Mouse (Mus musculus) hindbrain, embryonic 16.5 days (tissue): Measurements from ENCODE around the gene B4galnt3. TPM values are rescaled to one million over a fixed set of nuclear protein-coding genes. Genes with fewer than 3 reads are reported as not detected.

ENCODE experiments used
- ATAC-seq: fragments of 200-750 bp; cut with Nextera tagmentation; 2 replicates; pipeline ENCODE4 v1.8.0; 2017; ENCODE audit warnings: moderate TSS enrichment, moderate library complexity
- H3K27ac ChIP-seq: fragments of 300-500 bp; sonication (generic); 2 replicates; pipeline ENCODE4 v1.5.1; 2014; ENCODE audit warnings: low read depth, mild to moderate bottlenecking, control low read depth, low read length, moderate library complexity
- H3K27me3 ChIP-seq: fragments of 300-500 bp; sonication (generic); replicated peaks from 2 replicates; pipeline ENCODE4 v1.6.1; 2014; ENCODE audit warnings: low read length; ENCODE audit not compliant: control insufficient read depth, insufficient read depth
- H3K36me3 ChIP-seq: fragments of 300-500 bp; sonication (generic); 2 replicates; pipeline ENCODE4 v1.6.1; 2014; ENCODE audit warnings: mild to moderate bottlenecking, low read length, moderate library complexity, mixed read lengths; ENCODE audit not compliant: control insufficient read depth, insufficient read depth
- H3K4me1 ChIP-seq: fragments of 300-500 bp; sonication (generic); 2 replicates; pipeline ENCODE4 v1.6.1; 2014; ENCODE audit warnings: low read depth, low read length; ENCODE audit not compliant: control insufficient read depth, insufficient read depth
- H3K4me2 ChIP-seq: fragments of 300-500 bp; sonication (generic); 2 replicates; pipeline ENCODE4 v1.6.1; 2014; ENCODE audit warnings: mild to moderate bottlenecking, low read length, control low read depth, moderate library complexity
- H3K4me3 ChIP-seq: fragments of 300-500 bp; sonication (generic); 2 replicates; pipeline ENCODE4 v1.5.1; 2014; ENCODE audit warnings: mild to moderate bottlenecking, low read length, control low read depth, moderate library complexity
- H3K9ac ChIP-seq: fragments of 300-500 bp; sonication (generic); 2 replicates; pipeline ENCODE4 v1.6.1; 2014; ENCODE audit warnings: low read depth, mild to moderate bottlenecking, control low read depth, low read length, moderate library complexity
- H3K9me3 ChIP-seq: fragments of 300-500 bp; sonication (generic); 2 replicates; pipeline ENCODE4 v1.6.1; 2014; ENCODE audit warnings: mild to moderate bottlenecking, low read length, moderate library complexity; ENCODE audit not compliant: control insufficient read depth
- WGBS: fragments of 180-500 bp; shearing (Covaris S2); extraction: QIAGEN DNeasy Blood & Tissue Kit; methylation state at CpG from one replicate; pipeline ENCODE4 v1.1.7; 2014; 5-methylcytosine and 5-hydroxymethylcytosine counted together
- polyA plus RNA-seq: library from polyadenylated mRNA; unstranded; fragments of >200 nt; fragmentation: Nextera tagmentation; extraction: Ambion mirVana; gene quantifications from 2 replicates; pipeline ENCODE4 v1.2.1, GENCODE M21; 2015

B4galnt3 gene
- polyA plus RNA-seq, 1 experiment from 2014 or later, result 0.20 TPM

- Histone ChIP-seq H3K4me1 (no peaks in the 10 kb centered on the region), H3K27ac (no peak overlapping the region), H3K36me3 (no peaks in the 10 kb centered on the region), H3K4me2 (no peak overlapping the region), H3K9me3 (no peaks in the 10 kb centered on the region), H3K9ac (no peak overlapping the region), H3K4me3 (no peak overlapping the region), H3K27me3 (no peaks in the 10 kb centered on the region)
- ATAC-seq, result no peak
- 80% methylated on average over 8 of the region's 8 CpGs for WGBS
Measured at GRCm38 (mm10) chr6:120179756-120180206, 114.6 kb downstream of the B4galnt3 start.

GRCm38 (mm10) chr6:120179044-120179755 lies 115.2 kb downstream of the B4galnt3 start:
- Histone ChIP-seq H3K36me3 (no peaks in the 10 kb centered on the region), H3K4me1 (no peaks in the 10 kb centered on the region), H3K27ac (no peak overlapping the region), H3K4me3 (no peak overlapping the region), H3K9me3 (no peaks in the 10 kb centered on the region), H3K9ac (no peak overlapping the region), H3K4me2 (no peak overlapping the region), H3K27me3 (no peaks in the 10 kb centered on the region)
- no peak for ATAC-seq
- WGBS, result 92% methylated on average over 6 of the region's 6 CpGs

- no peaks in the 10 kb centered on the region for H3K4me1 ChIP-seq
- no peaks in the 10 kb centered on the region for H3K36me3 ChIP-seq
- H3K4me3 ChIP-seq, result no peak overlapping the region
- H3K4me2 ChIP-seq, result no peak overlapping the region
- no peaks in the 10 kb centered on the region for H3K27me3 ChIP-seq
- no peaks in the 10 kb centered on the region for H3K9me3 ChIP-seq
- 93% methylated on average over 4 of the region's 4 CpGs for WGBS
- H3K9ac ChIP-seq, result no peak overlapping the region
- H3K27ac ChIP-seq, result no peak overlapping the region
- no peak for ATAC-seq
Measured at GRCm38 (mm10) chr6:120175650-120176049, 118.7 kb downstream of the B4galnt3 start.

- H3K9me3 ChIP-seq, result no peaks in the 10 kb centered on the region
- no peaks in the 10 kb centered on the region for H3K27me3 ChIP-seq
- no peaks in the 10 kb centered on the region for H3K36me3 ChIP-seq
- H3K4me2 ChIP-seq, result no peak overlapping the region
- ATAC-seq, result no peak
- H3K4me1 ChIP-seq, result no peaks in the 10 kb centered on the region
- no peak overlapping the region for H3K27ac ChIP-seq
- H3K4me3 ChIP-seq, result no peak overlapping the region
- WGBS, result 70% methylated on average over 7 of the region's 7 CpGs
- no peak overlapping the region for H3K9ac ChIP-seq
Measured at GRCm38 (mm10) chr6:120174602-120175115, 119.7 kb downstream of the B4galnt3 start.

- H3K27me3 ChIP-seq, result no peaks in the 10 kb centered on the region
- H3K4me3 ChIP-seq, result no peak overlapping the region
- H3K36me3 ChIP-seq, result no peaks in the 10 kb centered on the region
- ATAC-seq, result no peak
- H3K27ac ChIP-seq, result no peak overlapping the region
- WGBS, result 85% methylated on average over 6 of the region's 6 CpGs
- no peak overlapping the region for H3K4me2 ChIP-seq
- H3K9me3 ChIP-seq, result no peaks in the 10 kb centered on the region
- no peaks in the 10 kb centered on the region for H3K4me1 ChIP-seq
- no peak overlapping the region for H3K9ac ChIP-seq
Measured at GRCm38 (mm10) chr6:120174028-120174601, 120.2 kb downstream of the B4galnt3 start.

GRCm38 (mm10) chr6:120172294-120173017 lies 121.9 kb downstream of the B4galnt3 start:
- no peak for ATAC-seq
- no peaks in the 10 kb centered on the region for H3K36me3 ChIP-seq
- no peaks in the 10 kb centered on the region for H3K4me1 ChIP-seq
- 76% methylated on average over 8 of the region's 8 CpGs for WGBS
- H3K9me3 ChIP-seq, result no peaks in the 10 kb centered on the region
- no peaks in the 10 kb centered on the region for H3K27me3 ChIP-seq
- no peak overlapping the region for H3K4me2 ChIP-seq
- H3K27ac ChIP-seq, result no peak overlapping the region
- H3K9ac ChIP-seq, result no peak overlapping the region
- H3K4me3 ChIP-seq, result no peak overlapping the region

- Histone ChIP-seq H3K4me1 (no peaks in the 10 kb centered on the region), H3K9ac (no peak overlapping the region), H3K36me3 (no peaks in the 10 kb centered on the region), H3K27ac (no peak overlapping the region), H3K27me3 (no peaks in the 10 kb centered on the region), H3K4me2 (no peak overlapping the region), H3K4me3 (no peak overlapping the region), H3K9me3 (no peaks in the 10 kb centered on the region)
- 80% methylated on average over 4 of the region's 4 CpGs for WGBS
- no peak for ATAC-seq
Measured at GRCm38 (mm10) chr6:120167574-120167973, 126.8 kb downstream of the B4galnt3 start.

GRCm38 (mm10) chr6:120164765-120165164 lies 129.6 kb downstream of the B4galnt3 start:
- no peak overlapping the region for H3K4me3 ChIP-seq
- H3K36me3 ChIP-seq, result no peaks in the 10 kb centered on the region
- no peaks in the 10 kb centered on the region; the same call in 1 of the 2 replicates for H3K4me1 ChIP-seq
- H3K9ac ChIP-seq, result no peak overlapping the region
- H3K27me3 ChIP-seq, result no peaks in the 10 kb centered on the region
- H3K4me2 ChIP-seq, result no peak overlapping the region
- ATAC-seq, result no peak
- 77% methylated on average over 4 of the region's 4 CpGs for WGBS
- H3K27ac ChIP-seq, result no peak overlapping the region
- no peaks in the 10 kb centered on the region for H3K9me3 ChIP-seq

- H3K4me3 ChIP-seq, result no peak overlapping the region
- H3K36me3 ChIP-seq, result no peaks in the 10 kb centered on the region
- H3K4me1 ChIP-seq, result peaks cover 8% of the 10 kb centered on the region
- no peak for ATAC-seq
- no peak overlapping the region for H3K27ac ChIP-seq
- H3K9me3 ChIP-seq, result no peaks in the 10 kb centered on the region
- no peak overlapping the region for H3K9ac ChIP-seq
- H3K4me2 ChIP-seq, result no peak overlapping the region
- WGBS, result 84% methylated on average over 6 of the region's 6 CpGs
- no peaks in the 10 kb centered on the region for H3K27me3 ChIP-seq
Measured at GRCm38 (mm10) chr6:120162928-120163327, 131.4 kb downstream of the B4galnt3 start.
